Mouse (Mus musculus): Measurements from ENCODE around the gene Bst1.

GRCm38 (mm10) chr5:43806914-43807313 is 11.8 kb upstream of the Bst1 start:
- no peak for TF ChIP-seq CTCF (IDR thresholded peaks at IDR 0.05; ENCODE audit: control insufficient read depth, insufficient read depth, low read length)
- no peak for TF ChIP-seq POLR2A (IDR thresholded peaks at IDR 0.05; ENCODE audit: borderline replicate concordance, control insufficient read depth, low read depth, low read length)
